8 mouse cellular contexts compared by ENCODE assay signal in the genomic region with DNA sequence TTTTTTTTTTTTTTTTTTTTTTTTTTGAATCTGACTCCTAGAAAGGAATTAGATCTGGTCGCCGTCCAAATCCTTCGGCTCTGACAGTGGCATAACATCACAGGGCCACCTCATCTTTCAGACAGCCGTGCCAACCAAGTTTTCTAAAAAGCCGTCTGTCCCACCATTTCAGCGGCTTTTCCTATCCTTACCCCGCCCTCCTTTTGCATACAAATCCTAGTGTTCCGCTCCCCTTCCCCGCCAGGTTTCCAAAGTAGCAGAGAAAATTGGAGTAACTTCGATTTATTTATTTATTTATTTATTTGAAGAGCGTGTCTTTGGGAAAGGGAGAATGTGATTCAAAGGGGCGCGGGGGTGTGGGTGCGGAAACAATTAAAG. TPM values are rescaled to one million over a fixed set of nuclear protein-coding genes. Genes with fewer than 3 reads are reported as not detected.
A peak's percentile ranks its signal among the peaks of the same experiment; 100 is the strongest.
DNase-seq lines count a peak whose midpoint lies in the region; ATAC-seq and TF ChIP-seq lines count a peak whose summit lies in the region.

No protein-coding gene starts in this region.

- TF ChIP-seq EP300 in lung, postnatal 0 days (IDR thresholded peaks at IDR 0.05), result no peak

- ATAC-seq in lung, postnatal 0 days, result no peak
- no peak for ATAC-seq in intestine, embryonic 15.5 days
- no peak for ATAC-seq in neural tube, embryonic 14.5 days (ENCODE audit: low read depth)

- H3K36me3 ChIP-seq in lung, postnatal 0 days (ENCODE audit: insufficient read depth, low read length), result no peaks in the 10 kb centered on the region
- H3K36me3 ChIP-seq in intestine, embryonic 15.5 days, result no peaks in the 10 kb centered on the region
- no peaks in the 10 kb centered on the region for H3K36me3 ChIP-seq in neural tube, embryonic 14.5 days (ENCODE audit: control insufficient read depth, insufficient read depth, low read length)

- H3K27me3 ChIP-seq in lung, postnatal 0 days (replicated peaks; ENCODE audit: insufficient read depth, low read length), result 0 out of 2 replicates have a peak, but pooled peaks cover 3% of the 10 kb centered on the region
- no peaks in the 10 kb centered on the region for H3K27me3 ChIP-seq in intestine, embryonic 15.5 days (replicated peaks)
- no peaks in the 10 kb centered on the region for H3K27me3 ChIP-seq in neural tube, embryonic 14.5 days (ENCODE audit: control insufficient read depth, insufficient read depth, low read length)

- H3K27ac ChIP-seq in lung, postnatal 0 days (ENCODE audit: low read length), result no peak overlapping the region
- H3K27ac ChIP-seq in intestine, embryonic 15.5 days, result no peak overlapping the region
- peak overlapping the region; percentile 100 for H3K27ac ChIP-seq in neural tube, embryonic 14.5 days (ENCODE audit: low read depth, low read length)

- no peaks in the 10 kb centered on the region for H3K9me3 ChIP-seq in lung, postnatal 0 days (ENCODE audit: low read length)
- H3K9me3 ChIP-seq in intestine, embryonic 15.5 days, result no peaks in the 10 kb centered on the region
- H3K9me3 ChIP-seq in neural tube, embryonic 14.5 days (ENCODE audit: control insufficient read depth, low read length), result no peaks in the 10 kb centered on the region

- no peak overlapping the region for H3K9ac ChIP-seq in lung, postnatal 0 days (replicated peaks; ENCODE audit: low read depth)
- no peak overlapping the region for H3K9ac ChIP-seq in intestine, embryonic 15.5 days
- no peak overlapping the region for H3K9ac ChIP-seq in neural tube, embryonic 14.5 days (replicated peaks; ENCODE audit: low read depth, low read length)

- TF ChIP-seq CTCF in lung, postnatal 0 days (IDR thresholded peaks at IDR 0.05), result no peak

- peak overlapping the region; percentile 100; the same call in 1 of the 2 replicates for H3K4me2 ChIP-seq in lung, postnatal 0 days (replicated peaks; ENCODE audit: low read depth, low read length)
- H3K4me2 ChIP-seq in intestine, embryonic 15.5 days (replicated peaks), result peak overlapping the region; percentile 98
- peak overlapping the region; percentile 88 for H3K4me2 ChIP-seq in neural tube, embryonic 14.5 days (ENCODE audit: low read depth, low read length)

- WGBS in lung, postnatal 0 days, result 8% methylated on average over 14 of the region's 14 CpGs
- WGBS in intestine, embryonic 15.5 days, result 11% methylated on average over 14 of the region's 14 CpGs
- WGBS in neural tube, embryonic 14.5 days, result under 1% methylated on average over 14 of the region's 14 CpGs

- no peak overlapping the region; the same call in 1 of the 2 replicates for H3K4me3 ChIP-seq in lung, postnatal 0 days (ENCODE audit: low read depth, low read length)
- H3K4me3 ChIP-seq in intestine, embryonic 15.5 days (replicated peaks), result no peak overlapping the region
- peak overlapping the region; percentile 93 for H3K4me3 ChIP-seq in neural tube, embryonic 14.5 days (ENCODE audit: low read depth, low read length)

- H3K4me1 ChIP-seq in lung, postnatal 0 days (ENCODE audit: insufficient read depth, low read depth, low read length), result no peaks in the 10 kb centered on the region; the same call in 1 of the 2 replicates
- peaks cover 6% of the 10 kb centered on the region for H3K4me1 ChIP-seq in intestine, embryonic 15.5 days (replicated peaks)
- peaks cover 4% of the 10 kb centered on the region; the same call in 1 of the 2 replicates for H3K4me1 ChIP-seq in neural tube, embryonic 14.5 days (ENCODE audit: control insufficient read depth, insufficient read depth, low read length)

- peak; percentile 47 to 84 for DNase-seq in adrenal gland, adult (ENCODE audit: inconsistent age in 2 of 2, low spot score in 1 of 2)
- no peak for DNase-seq in adrenal gland, postnatal 4 days (ENCODE audit: low spot score in 2 of 2)
- DNase-seq in lung, postnatal 0 days (ENCODE audit: low spot score), result no peak
- DNase-seq in lung, postnatal 14 days, result no peak
- no peak for DNase-seq in thymus, postnatal 25 days
- no peak for DNase-seq in urinary bladder, postnatal 36 days (ENCODE audit: low spot score in 2 of 2)

RNA-seq across cellular contexts. Expression of a gene that starts 0.7 kb away (rescaled TPM):
- total RNA-seq in adrenal gland, postnatal 4 days (2021), result 10 to 100 TPM; 40.7 to 46.1 TPM
- 9.7 and 13.9 TPM in 2 replicates for polyA plus RNA-seq in lung, postnatal 0 days (2015; fragmentation: Nextera tagmentation; extraction: Ambion mirVana)
- 27.5 and 28.6 TPM in 2 replicates for polyA plus RNA-seq in intestine, embryonic 15.5 days (2015; fragmentation: Nextera tagmentation; extraction: Ambion mirVana)
- polyA plus RNA-seq in neural tube, embryonic 14.5 days (2014; fragmentation: Nextera tagmentation; extraction: Ambion mirVana), result 239 and 242 TPM in 2 replicates

Comparison
In these comparisons a context has a peak if more than half of its experiments do, and no peak if none do; other contexts are left out.
1. DNase-seq: peak in adrenal gland, adult (2 of 2); none in adrenal gland, postnatal 4 days (0 of 2), lung, postnatal 0 days (single experiment), lung, postnatal 14 days (single experiment), thymus, postnatal 25 days (single experiment) and urinary bladder, postnatal 36 days (0 of 2).
2. Peak in every context shown above with its lines, with median percentiles within 50 percentile points of each other: H3K4me2 ChIP-seq.